Mouse (Mus musculus): ENCODE results near the gene Atp6v0e.

The Atp6v0e gene

DNA sequence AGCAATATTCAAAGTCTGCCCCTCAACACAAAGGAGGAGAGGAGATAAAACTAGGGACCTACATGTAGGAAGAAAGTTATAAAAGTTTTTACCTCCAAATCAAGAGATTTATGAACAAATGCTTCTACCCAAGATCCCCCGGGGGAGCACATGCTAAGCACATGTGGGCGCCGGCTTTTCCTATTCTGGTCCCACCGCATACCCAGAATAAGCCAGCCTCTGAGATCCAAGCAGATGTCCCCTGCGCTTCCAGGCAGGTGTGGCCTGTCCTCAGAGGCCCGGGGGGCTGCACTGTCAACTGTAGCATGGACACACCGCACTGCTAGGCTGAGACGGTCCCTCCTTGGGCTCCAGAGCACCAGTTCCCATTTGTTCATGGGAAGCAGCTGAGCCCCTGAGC lies 19.6 kb upstream of the Atp6v0e start:
- no peak for DNase-seq

DNA sequence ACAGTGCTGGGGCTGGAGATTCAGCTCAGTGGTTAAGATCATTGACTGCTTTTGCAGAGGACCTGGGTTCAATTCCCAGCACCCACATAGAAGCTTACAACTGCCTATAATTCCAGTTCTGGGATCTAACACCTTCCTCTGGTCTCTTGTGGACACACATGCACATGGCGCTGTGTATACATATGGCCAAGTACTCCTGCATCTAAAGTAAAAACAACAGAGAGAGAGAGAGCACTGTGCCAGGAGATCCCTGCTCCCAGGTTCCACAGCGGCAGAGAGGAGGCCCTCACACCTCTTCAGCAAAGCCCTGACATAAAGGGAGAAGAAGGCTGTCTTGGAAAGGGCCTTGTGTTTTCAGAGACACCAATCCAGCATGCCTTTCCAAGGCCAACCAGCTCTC lies 19.0 kb upstream of the Atp6v0e start:
- DNase-seq: no peak

DNA sequence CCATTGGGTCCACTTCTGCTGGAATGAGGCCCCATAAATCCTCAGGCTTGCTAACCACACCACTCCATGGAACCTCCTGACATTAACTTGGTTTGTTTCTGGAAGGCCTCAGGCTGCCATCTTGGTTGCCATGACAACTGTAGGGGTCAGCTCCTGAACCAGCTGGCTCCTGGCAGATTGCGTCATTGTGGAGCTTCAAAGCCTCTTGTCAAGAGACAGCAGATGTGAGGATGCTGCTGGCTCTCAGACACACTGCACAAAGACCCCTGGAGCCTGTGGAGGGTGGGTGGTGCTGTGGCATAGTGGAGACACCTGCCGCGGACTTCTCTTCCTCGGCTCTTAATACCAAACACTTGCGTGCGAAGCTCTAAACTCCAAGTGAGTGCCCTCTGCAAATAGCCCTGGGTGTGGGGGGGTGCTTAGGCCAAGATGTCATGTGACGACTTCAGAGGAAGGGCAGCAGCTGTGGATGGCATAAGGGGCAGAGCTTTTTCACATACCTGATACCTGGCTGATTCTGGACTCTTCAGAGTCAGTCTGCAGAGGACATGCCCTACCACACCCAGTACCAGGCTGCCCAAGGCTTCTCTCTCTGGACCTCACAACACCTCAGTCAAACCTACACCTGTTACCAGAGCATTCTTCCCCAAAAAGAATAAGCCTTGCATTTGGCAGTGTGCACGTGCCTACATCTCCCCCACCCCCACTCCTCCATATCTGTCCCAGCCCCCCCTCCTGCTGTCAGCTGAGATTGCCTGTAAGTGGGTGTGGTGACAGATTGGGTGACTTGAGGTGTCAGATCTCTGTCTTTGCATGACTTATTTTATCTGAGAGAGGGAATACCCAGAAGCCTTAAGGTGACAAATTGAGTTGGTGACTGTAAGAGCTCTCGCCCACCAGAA lies 18.3 kb upstream of the Atp6v0e start:
- no peak for DNase-seq

DNA sequence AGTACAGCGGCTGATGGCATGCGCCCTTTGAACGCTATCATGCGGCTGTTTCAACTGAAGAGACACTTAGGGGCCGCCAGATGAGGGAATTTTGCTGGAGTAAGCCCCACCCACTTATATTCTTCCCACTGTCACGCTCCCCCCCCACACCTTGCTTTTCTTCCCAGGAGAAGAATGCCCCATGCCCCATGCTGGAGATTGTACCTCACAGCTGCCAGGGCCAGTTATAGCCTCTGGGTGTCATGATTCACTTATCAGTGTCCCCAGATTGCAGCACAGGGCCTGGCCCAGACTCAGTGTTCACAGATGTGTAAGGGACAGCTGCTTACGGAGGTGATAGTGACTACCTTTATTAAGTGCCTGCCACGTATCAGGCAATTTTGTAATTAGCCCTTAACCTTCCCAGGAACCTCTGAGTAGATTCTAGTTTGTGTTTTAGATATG lies 17.6 kb upstream of the Atp6v0e start:
- DNase-seq: no peak

DNA sequence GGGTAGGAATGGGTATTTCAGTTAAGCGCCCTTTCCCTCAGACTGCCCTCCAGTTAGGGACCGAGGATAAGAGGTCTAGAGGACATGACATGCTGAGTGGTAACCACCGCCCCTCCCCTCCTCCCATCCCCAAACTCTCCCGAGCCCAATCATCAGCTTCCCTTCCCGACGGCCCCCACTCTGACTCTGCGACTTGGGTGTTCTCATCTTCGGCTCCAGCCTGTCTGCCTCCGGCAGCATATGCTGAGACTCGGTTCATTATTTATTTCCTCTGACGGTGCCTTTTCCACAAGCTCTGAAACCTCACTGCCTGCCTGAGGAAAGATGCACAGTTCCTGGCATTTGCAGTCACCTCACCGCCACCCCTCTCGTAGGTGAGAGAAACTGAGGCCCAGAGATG lies 15.7 kb upstream of the Atp6v0e start:
- no peak for DNase-seq

DNA sequence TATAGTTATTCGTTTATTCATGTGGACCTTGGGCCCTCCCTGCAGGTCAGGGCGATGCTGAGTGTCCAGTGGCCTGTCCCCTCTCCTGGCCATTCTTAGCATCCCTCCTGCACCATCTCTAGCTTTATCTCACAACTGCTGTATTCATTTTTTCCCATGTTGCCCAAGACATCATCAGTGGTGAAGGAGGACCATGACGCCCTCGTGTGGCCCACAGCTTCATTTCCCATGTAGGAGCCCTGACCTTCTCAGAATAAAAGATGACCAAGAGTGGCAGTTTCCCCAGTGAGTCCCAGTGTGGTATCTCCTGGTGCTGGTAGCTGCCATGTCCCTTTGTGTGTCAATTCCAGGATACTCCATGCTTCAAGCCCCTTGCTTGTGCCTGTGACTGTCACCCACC lies 13.5 kb upstream of the Atp6v0e start:
- DNase-seq: no peak

DNA sequence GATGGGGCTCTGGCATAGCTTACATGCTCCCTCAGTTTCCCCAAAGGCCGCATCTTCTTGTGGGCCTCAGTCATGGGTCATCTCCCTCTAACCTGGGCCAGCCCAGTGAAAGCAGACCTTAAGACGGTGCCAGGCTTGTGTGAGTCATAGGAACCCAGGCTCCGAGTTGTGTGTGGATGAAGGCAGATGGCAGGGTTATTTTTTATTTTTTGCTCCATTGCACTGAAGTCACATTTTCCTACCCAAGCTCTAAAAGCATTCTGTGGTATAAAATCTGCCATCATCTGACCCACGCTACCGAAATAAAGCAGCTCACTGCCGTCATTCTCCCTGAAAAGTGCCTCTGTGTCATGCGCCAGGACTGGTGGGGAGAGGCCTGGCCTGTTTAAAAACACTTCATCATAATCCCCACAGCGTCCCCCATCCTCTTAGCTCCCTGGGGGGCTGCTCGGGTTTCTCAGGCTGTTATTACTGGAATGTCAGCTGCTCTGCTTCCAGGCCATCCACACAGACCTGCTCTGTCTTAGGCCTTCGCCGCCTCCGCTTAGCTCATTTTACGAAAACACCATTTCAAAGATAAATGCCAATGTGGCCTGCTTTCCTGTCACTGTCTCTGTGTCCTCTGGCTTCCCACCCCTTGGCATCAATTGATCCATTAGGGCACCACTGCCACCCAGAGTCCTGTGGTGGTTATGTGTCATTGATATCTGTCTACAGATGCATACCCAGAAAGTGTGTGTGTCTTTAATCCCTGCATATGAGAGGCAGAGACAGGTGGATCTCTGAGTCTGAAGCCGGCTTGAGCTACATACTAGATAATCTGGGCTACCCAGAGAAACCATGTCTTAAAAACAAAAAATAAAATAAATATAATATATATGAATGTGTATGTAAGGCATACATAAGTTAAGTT lies 12.3 kb upstream of the Atp6v0e start:
- DNase-seq: no peak

DNA sequence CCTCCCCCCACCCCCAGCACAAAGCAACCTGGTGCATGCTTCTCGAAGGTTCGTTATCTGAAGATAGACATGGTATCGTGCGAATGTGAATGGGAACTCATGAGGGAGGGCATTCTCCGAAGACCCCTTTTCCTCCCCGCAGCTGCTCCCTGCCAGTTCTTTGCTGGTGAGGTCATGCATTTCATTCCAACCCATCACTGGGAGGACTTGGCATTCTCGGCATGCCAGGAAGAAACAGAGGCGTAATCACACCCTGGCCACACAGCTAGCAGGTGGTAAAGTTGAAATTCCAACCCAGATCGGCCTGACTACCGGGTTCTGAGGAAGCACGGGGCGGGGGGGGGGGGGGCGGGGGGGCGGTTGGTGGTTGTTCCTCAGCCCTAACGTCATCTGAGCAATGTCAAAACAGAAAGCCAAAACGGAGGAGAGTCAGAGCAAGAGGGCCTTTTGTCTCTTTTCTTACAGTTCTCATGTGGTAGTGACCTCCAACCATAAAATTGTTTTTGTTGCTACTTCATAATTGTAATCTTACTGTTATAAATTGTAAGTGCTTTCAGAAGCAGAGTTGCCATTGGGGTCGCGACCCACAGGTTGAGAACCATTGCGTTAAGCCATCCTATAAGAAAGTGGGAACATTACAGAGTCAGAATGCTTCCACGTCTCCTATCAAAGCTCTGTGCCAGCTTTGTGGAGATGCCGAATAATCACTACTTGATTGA lies 4.0 kb upstream of the Atp6v0e start:
- DNase-seq: no peak

DNA sequence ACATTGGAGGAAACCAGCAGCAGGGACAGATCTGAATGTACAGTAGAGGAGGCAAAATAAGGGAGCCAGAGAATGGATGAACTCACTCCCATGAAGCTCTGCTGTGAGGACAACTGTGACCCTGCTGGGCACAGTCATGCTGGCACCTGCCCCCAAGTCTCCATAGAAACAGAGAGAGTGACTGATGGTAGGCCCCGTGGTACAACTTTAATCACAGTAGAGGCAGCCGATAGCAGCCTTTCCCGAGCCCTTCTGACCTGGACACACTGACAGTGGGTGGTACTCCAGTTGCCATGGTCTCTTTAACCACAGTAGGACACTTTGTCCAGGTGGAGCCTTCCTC lies 3.5 kb upstream of the Atp6v0e start:
- DNase-seq: no peak

DNA sequence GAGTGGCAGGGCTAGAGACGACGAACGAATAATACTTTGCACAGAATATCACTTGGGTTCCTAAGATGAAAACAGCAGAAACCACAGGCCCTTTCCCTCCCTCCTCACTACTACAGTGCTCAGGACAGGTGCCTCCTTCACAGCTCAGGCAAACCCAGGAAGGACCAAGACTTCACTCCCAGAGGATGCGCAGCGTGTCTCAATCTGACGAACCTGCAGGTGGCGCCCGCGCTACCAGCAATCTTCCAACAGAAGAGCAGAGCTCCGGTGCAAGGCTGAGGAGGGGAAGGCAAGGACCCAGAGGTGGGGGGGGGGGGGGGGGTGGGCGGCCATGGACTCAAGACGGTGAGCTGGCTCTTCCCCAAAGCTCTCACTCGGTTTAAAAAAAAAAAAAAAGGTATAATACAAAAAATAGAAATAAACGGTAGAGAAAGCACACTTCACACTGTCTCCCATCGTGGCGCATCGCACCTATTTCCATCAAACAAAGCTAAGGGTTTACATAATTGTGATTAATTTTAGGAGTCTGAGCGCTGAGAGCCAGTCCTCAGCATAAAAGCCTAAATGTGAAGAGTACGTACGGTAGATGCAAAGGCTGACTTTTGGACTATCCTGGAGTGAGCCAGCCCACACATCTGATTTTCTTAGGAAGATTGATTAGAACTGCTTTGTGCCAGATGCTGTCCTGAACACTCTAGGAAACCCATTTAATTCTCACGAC lies 2.7 kb upstream of the Atp6v0e start:
- DNase-seq: peak; percentile 77

DNA sequence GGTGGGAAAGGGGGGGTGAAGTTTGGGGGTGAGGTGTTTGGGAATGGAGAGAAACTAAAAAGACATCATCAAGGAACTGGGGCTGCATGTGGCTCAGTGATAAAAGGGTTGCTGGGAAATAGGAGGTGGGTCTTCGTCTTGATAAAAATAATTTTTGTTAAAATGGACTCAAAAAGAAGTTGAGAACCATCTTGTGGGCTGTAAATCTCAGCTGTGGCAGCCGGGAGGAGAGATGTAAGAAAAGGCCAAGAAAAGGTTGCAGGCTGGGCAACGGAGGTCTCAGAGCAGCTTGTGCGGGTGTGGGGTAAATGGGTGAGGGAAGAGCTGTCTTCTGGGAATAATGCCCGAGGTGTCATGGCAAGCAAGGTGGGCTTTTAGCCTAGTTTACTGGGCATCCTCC lies 827 bp upstream of the Atp6v0e start:
- DNase-seq: no peak

DNA sequence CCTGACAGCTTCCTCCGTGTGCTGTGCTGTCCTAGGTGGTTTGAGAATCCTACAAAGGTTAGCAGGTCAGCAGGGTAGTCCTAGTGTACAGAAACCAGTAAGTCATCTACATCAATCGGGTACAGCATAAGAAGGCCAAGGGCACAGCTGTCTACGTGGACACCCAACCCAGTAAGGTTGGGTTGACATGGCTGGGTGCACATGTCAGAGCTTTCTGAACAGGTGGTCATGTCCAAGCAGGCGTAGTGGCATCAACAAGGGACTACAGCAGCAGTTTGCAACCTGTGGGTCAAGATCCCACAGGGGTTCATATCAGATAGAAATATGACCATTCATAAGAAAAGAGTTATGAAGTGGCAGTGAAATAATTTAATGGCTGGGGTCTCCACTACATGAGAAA lies 2.6 kb downstream of the Atp6v0e start:
- DNase-seq: no peak

DNA sequence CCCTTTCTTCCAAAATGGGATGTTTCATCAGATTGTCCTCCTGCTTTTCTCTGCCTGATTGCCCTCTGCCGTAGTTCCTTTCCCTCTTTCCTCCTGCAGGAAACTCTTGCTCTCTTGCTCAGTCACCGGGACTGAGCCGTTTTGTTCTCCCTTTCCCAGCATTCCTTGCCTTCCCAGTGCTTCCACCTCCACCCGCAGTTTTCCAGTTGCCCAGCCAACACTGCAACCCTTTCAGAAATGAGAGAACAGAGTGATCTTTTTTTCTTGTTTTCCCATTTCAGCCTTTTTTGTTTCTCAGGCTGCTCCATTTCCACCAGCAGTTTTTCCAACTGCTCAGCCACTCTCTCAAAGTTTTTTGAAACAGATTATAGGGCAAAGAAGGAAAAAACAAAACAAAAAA lies 8.2 kb downstream of the Atp6v0e start:
- no peak for DNase-seq

DNA sequence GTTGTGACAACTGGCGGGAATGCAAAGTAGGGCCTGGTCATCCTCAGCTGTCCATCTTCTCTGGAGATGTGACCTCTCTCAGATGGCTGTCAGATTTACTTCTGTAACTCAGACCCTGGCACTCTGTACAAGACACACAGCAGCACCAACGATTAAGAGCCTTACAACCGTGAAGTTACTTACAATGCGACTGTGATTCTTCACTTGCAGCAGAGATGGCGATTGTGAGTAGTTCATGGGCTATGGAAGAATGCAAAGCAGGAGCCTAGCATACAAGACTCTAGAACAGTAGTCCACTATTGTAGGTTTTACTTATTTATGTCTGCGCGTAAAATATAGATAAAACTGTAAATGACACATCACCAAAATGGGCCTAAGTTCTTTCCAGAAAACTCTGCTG lies 12.8 kb downstream of the Atp6v0e start:
- no peak for DNase-seq

DNA sequence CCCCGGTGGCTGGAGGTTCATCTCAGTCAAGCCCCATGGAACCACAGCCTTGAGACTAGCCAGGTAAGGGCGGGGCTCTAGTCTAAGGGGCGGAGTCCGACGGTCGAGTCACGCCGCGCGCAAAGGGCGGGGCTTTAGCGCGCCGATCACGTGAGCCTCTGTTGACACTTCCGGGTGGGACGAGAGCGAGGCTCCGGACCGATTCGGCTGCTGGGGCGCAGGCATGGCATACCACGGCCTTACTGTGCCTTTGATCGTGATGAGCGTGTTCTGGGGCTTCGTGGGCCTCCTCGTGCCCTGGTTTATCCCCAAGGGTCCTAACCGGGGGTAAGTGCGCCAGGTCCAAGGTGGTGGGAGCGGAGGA lies 13.2 kb downstream of the Atp6v0e start:
- DNase-seq: peak; percentile 93

DNA sequence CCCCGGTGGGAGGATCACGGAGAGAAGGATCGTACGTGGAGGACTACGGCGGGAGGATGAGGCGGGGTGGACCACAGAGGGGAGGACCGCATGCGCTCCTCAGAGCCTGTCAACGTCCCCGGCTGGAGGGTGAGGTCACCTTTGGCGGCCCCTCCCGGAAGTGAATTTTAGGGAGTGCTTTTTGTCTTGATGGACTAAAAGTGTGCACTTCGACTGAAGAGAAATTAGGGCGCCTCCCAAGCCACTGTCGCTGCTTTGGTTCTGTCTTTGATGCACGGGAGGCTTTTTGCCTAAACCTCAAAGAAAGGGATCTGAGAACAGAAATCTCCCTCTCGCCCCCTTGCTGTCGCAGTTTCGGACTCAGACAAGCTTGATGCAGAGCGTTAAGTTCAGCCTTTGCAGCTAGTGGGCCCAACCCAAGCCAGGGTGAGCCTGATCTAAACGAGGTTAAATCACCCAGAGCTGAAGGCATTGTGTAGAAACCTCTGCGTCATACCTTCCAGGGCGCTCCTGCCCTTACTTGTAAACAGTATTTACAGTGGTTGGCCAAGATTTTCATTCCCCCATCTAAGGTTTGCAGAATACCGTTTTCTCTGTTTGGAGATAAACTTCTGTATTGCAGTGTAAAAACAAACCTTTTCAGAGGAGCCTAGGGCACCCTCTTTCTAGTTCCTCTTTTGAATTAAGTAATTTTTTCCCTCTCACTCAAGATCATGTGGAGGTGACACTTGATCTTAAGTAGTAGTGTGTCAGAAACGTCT lies 13.8 kb downstream of the Atp6v0e start:
- peak; percentile 77 for DNase-seq

DNA sequence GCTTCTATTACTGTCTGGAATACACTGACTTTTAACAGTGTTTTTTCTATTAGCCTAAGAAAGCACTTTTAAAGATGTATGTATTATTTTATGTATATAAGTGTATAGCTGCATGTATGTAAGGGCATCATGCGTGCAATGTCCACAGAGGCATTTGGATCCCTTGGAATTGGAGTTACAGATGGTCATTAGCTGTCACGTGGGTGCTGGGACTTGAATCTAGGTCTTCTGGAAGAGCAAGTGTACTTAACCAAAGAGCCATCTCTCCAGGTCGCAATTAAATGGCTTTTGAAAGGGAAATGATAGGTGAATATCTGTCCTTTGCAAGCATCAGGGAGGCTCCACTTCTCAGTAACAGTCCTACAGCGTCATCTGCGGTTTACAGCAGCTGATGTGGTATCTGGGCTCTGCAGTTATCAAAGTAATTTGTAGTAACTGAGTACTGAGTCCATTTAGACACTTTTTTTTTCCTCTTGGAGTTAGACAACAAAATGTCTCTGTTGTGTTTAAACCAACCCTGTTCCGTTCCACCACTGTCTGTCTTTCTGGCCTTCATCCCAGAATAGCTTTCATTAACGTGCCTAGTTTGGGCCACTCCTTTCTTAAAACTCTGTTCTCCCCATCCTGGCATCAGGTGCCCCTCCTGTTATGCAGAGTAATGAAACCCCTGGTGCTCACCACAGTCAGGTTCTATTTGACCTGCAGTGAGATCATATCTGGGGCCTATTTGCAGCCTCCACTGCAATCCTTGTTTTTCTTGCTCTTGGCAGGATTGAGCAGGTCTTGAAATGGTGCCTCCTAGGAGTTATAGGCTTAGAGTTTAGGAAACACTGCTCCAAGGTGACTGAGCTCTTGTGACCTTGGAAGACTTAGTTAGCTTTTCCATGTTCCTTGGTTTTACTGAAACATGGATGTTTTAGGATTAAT lies 14.9 kb downstream of the Atp6v0e start:
- peak; percentile 29 for DNase-seq

DNA sequence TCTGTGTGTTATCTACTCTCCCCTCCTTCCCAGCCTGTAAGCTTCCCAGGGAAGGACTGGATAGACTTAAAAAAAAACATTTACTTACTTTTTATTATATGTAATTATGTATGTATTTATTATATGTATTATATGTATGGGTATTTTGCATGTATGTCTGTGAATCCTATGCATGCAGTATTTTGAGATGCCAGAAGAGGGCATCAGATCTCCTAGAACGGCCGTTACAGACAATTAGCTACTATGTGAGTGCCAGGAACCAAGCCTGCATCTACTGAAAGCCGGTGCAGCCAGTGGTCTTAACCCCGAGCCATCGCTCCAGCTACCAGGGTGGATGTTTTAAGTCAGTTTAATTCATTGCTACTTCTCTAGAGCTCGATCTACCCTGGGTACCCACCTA lies 18.2 kb downstream of the Atp6v0e start:
- no peak for DNase-seq

DNA sequence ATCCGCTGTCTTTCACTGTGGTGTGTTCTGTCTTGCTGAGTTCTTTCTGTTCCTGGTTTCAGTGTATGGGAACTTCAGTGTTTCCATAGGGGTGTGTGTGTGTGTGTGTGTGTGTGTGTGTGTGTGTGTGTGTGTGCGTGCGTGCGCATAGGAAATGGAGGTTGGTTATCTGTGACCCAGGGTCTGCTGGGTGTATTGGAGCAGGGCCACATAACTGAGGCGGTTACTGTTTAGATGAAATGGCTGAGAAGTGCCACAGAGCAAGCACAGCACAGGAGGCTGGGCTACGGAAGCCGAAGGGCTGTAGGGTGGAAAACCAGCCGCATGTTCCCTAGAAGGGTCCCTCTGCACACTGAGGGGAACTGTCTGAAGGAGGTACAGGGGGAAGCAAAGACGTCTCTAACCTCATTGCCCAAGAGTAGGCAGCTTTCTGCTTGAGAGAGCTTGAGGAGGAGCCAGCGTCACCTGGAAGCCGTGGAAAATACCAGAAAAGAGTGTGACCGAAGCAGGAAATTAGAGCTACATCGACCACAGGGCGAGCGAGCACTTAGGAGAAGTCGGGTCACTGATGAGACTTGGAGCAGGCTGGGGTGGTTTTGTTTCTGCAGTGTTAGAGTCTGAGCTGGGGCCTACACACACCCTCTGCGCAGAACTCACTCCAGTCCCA lies 23.4 kb downstream of the Atp6v0e start:
- no peak for DNase-seq

Measured in liver (tissue).